Mouse (Mus musculus) frontal cortex, postnatal 14 days (tissue): ENCODE results near the gene Nat9.

Experiments
- DNase-seq, 2 experiments: peaks; one replicate each; pipeline ENCODE4 v3.0.0; 2022; ENCODE audit warnings: low spot score in 2 of 2

Nat9 gene

GRCm38 (mm10) chr11:115215123-115215522 lies 27.5 kb upstream of the Nat9 start:
- DNase-seq = no peak

GRCm38 (mm10) chr11:115212116-115212515 lies 24.5 kb upstream of the Nat9 start:
- no peak for DNase-seq

- DNase-seq = no peak
Measured at GRCm38 (mm10) chr11:115209958-115210357, 22.3 kb upstream of the Nat9 start.

DNA sequence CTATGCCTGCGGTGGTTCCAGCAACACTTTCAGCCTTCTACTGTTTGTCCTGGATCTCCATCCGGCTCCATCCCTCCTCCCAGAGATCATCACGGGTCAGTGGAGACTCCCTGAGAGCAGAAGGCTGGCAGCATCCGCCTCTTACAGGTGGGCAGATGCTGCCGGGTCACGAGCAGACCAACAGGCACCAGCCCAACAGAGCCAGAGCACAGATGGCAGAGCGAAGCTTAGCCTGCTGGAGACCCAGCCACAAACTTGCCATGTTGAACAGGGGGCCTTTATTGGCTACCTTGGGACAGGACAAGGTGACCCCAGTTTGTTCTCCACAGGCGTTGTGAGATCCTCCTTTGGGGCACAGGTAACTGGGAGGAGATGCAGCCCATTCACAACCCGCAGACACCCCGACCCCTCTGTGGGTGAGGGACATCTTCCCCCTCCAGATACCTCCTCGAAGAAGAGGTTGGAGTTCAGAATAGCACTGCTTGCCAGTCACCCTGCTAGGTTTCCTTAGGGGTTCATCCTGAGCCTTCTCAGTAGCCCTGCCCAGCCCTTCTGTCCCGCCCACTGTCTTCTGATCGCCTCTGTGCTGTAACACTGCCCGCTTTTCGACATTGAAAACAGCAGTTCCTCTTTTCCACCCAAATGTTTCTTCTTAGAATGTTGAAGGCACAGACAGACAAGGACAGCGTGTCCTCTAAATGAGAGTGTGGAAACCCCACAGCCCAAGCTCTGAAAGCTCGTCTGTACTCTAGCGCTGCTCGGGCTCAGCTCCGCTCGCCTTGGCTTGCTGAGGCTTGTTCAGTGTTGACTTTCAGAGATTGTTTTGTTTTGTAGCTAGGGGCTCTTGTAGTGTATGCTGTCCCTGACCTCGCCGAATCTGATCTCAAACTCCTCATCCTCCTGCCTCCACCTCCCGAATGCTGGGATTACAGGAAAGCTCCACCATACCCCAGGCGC lies 21.4 kb upstream of the Nat9 start:
- no peak for DNase-seq

DNA sequence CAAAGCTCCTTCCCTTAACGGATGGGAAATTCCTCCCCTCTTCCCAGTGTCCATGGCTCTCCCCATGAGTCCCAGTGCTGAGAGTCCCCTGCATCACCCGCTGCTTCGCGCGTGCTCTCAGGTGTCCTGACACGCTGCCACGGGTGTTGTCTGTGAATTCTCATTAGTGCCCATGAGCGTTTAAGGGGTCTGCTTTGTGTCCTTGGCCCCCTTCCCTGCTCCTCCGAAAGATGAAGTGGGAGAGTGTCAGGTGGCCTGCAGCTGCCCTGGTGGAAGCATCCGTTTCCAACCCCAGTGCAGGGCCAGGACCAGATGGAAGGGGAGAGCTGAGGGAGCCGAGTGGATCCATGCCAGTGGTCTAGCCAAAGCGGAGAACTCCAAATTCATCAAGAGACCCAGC lies 20.5 kb upstream of the Nat9 start:
- no peak for DNase-seq

- no peak for DNase-seq
Measured at GRCm38 (mm10) chr11:115202756-115203155, 15.1 kb upstream of the Nat9 start.

DNA sequence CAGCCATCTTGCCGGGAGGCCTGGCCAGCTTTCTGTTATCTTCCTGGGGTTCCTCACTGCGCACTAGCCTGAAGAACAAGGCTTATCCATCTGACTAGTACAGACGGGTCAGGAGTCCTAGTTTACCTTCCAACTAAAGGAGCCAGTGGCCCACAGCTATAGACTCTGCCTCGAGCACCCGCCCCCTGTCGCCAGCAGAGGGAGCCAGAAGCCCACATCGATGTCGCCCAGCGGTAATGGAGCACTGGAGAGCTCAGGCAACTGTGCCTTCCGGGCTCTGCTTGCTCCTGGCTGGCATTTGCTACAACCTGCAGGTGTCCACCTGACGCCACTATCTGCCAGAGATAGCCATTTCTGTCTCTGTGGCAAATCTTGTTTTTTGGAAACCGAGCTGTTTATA lies 14.7 kb upstream of the Nat9 start:
- DNase-seq = peak; percentile 54 to 77

DNA sequence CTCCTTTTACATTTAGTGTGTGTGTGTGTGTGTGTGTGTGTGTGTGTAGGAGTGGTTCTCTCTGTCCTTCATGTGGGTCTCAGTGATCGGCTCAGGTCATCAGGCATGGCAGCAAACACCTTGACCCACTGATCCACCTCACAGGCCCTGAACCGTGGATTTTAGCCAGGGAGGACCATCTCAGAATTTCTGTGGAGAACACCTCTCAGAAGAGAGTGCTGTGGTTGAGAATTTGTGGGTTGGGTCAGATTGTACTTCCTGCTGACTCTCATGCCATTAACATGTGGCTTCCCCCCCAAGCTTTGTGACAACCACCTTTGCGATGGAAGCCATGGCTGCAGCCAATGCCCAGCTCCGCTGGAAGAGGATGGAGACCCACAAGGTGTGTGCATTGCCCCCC lies 12.9 kb upstream of the Nat9 start:
- DNase-seq = no peak

- DNase-seq = no peak
Measured at GRCm38 (mm10) chr11:115198932-115199384, 11.3 kb upstream of the Nat9 start.

DNA sequence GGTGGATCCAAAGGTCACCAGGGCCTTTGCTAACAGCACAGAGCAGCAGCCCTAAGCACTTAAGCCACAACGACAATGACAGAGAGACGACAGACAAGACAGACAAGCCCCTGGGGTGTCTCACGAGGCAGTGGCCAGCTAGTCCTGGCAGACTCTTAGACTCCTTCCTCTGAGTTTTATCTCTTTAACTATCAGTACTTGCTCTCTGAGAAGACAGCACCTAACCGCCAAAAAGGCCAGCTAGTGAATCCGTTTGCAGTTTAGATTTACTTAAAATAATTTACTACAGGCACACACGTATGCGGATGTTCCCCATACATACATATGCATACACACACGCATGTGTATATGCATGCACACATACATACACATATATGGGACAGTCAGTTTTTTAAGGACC lies 9.9 kb upstream of the Nat9 start:
- no peak for DNase-seq

- no peak for DNase-seq
Measured at GRCm38 (mm10) chr11:115195933-115196332, 8.3 kb upstream of the Nat9 start.

DNA sequence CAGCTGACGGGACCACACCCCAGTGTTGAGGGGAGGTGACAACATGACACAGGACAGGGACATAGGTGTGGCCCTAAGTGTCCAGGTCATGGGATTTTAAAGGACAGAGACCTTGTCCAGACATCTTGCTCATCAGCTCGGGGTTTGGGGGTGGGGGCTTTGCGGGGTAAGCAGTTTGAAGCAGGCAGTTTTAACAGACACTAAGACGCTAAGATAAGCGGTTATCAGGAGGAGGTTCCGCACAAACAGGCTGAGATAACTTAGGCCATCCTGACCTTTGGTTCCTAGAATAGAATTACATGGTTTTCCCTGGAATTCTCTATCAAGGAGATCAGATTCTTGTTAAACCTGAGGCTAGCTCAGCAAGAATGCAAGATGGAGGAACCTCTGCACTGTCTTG lies 7.0 kb upstream of the Nat9 start:
- no peak for DNase-seq

- no peak for DNase-seq
Measured at GRCm38 (mm10) chr11:115192180-115192579, 4.5 kb upstream of the Nat9 start.

DNA sequence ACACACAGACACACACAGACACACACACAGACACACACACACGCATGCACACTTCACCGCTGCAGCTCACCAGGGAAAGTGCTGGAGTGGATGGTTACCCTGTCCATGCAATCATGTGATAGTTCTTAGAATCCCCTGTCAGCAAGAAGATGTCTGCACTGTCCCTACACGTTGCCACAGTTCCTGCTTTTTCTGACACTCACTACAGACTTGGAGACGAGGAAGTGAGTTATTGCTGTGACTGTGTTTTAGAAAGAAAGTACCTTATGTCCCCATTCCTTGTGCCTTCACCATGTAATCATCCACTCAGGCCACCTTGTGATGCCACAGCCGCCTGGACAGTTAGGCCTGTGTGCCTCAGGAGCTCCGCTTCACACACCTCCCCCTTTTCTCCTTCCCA lies 1.6 kb upstream of the Nat9 start:
- DNase-seq = no peak

DNA sequence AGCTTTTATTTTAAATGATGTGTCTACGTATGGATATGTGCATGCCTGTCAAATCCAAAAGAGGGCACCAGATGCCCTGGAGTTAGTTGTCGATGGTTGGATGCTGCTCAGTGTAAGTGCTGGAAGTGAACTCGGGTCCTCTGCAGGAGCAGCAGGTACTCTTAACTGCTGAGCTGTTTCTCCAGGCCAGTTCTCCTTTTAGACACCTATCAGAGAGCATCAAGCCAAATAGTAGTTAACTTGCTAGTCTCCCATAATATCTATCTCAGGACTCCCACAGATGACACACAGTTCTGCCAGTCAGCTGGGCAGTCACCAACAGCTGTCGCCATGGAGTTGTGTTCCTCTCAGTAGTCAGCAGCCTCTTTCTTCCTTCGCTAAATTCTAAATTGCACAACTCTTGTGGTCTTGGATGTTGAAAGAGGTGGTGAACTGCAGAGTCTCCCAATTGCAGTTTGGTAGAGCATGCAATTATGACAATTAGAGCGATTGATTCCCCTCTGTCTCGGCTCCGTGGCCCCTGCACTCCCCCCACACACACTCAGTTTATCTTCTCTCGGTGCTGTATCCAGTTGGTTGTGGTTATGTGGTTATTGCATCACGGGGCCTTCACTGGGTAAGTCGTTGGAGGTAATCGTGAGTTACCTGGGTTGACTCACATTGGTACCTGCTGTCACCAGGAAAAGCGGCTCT lies 1.0 kb upstream of the Nat9 start:
- DNase-seq = no peak

GRCm38 (mm10) chr11:115187224-115187639 lies 427 bp downstream of the Nat9 start, which contains the start of gene Tmem104:
Tmem104 (plus strand) TSS chr11:115187487.
- peak; percentile 97 to 99 for DNase-seq

DNA sequence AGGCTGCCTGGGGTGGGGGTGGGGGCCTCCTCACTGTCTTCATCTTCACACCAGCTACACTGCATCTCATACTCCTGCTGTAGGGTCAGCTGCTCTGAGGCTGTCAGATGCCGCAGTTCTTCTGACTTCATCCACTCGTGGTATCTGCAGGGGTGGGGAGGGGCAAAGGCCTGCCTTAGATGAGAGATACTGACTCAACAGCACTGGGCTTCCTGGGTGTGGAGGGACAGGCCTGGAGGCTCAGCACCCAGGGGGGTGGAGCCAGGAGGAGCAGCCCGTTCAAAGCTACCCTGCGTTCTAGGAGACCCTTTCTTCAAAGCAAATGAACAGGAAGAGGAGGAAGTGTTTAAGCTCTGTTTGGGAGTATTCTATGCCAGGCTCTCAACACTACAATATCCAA lies 2.7 kb downstream of the Nat9 start:
- no peak for DNase-seq

GRCm38 (mm10) chr11:115181913-115182638 lies 5.6 kb downstream of the Nat9 start:
- DNase-seq = peak in 1 of 2 experiments; percentile 74

GRCm38 (mm10) chr11:115179881-115180280 lies 7.8 kb downstream of the Nat9 start:
- no peak for DNase-seq

GRCm38 (mm10) chr11:115179191-115179590 lies 8.5 kb downstream of the Nat9 start:
- no peak for DNase-seq

DNA sequence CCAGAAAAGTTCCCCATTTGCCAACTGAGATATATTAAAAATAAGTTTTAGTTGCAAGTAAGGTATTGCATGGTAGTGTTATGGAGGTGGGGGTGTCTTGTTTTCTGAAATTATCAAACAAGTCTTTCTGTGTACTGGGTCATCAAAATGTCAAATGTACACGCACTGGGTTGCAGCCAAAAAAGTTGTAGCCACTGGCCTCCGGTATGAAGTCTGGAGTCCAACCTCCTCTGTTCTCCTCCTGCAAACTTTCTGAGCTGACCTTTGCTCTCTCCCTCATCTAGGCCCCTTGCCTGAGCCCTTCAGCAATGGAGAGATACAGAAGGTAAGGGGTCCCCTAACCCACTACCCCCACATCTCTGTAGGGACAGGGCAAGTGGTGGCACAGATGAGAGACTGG lies 8.9 kb downstream of the Nat9 start:
- no peak for DNase-seq

GRCm38 (mm10) chr11:115177559-115178195 lies 10.0 kb downstream of the Nat9 start:
- no peak for DNase-seq
